Mouse (Mus musculus) limb, embryonic 13.5 days (tissue): ENCODE measurements around the gene Utrn. TPM values are rescaled to one million over a fixed set of nuclear protein-coding genes. Genes with fewer than 3 reads are reported as not detected.
A peak's percentile ranks its signal among the peaks of the same experiment; 100 is the strongest.

Source experiments
- ATAC-seq: fragments of 200-750 bp; cut with Nextera tagmentation; 2 replicates; pipeline ENCODE4 v1.8.0; 2017; ENCODE audit warnings: low read depth, moderate number of reproducible peaks, moderate TSS enrichment; ENCODE audit not compliant: low FRiP score
- H3K27ac ChIP-seq: fragments of 300-500 bp; sonication (generic); 2 replicates; pipeline ENCODE4 v1.5.1; 2015; ENCODE audit warnings: inconsistent platforms, mild to moderate bottlenecking, moderate library complexity
- H3K27me3 ChIP-seq: fragments of 300-500 bp; sonication (generic); 2 replicates; pipeline ENCODE4 v1.6.1; 2015; ENCODE audit warnings: mild to moderate bottlenecking, inconsistent platforms
- H3K36me3 ChIP-seq: fragments of 300-500 bp; sonication (generic); 2 replicates; pipeline ENCODE4 v1.6.1; 2015; ENCODE audit warnings: inconsistent platforms, mild to moderate bottlenecking, moderate library complexity
- H3K4me1 ChIP-seq: fragments of 300-500 bp; sonication (generic); 2 replicates; pipeline ENCODE4 v1.6.1; 2015; ENCODE audit warnings: inconsistent platforms
- H3K4me2 ChIP-seq: fragments of 300-500 bp; sonication (generic); replicated peaks from 2 replicates; pipeline ENCODE4 v1.6.1; 2015; ENCODE audit warnings: inconsistent platforms, mild to moderate bottlenecking, moderate library complexity
- H3K4me3 ChIP-seq: fragments of 300-500 bp; sonication (generic); 2 replicates; pipeline ENCODE4 v1.5.1; 2015; ENCODE audit warnings: moderate library complexity, mild to moderate bottlenecking, inconsistent platforms
- H3K9ac ChIP-seq: fragments of 300-500 bp; sonication (generic); 2 replicates; pipeline ENCODE4 v1.6.1; 2015; ENCODE audit warnings: mild to moderate bottlenecking, inconsistent platforms
- H3K9me3 ChIP-seq: fragments of 300-500 bp; sonication (generic); 2 replicates; pipeline ENCODE4 v1.6.1; 2016; ENCODE audit warnings: inconsistent platforms
- whole genome bisulfite sequencing: fragments of 180-500 bp; shearing (Covaris S2); methylation state at CpG from one replicate; pipeline ENCODE4 v1.1.7; 2015; 5-methylcytosine and 5-hydroxymethylcytosine counted together
- polyA plus RNA-seq: library from polyadenylated mRNA; unstranded; fragments of >200 nt; fragmentation: Nextera tagmentation; extraction: Ambion mirVana; gene quantifications from 2 replicates; pipeline ENCODE4 v1.2.1, GENCODE M21; 2015

The Utrn gene
- polyA plus RNA-seq, 1 experiment from 2014 or later = 89.9 TPM

- Histone ChIP-seq H3K36me3 (no peaks in the 10 kb centered on the region), H3K27me3 (no peaks in the 10 kb centered on the region), H3K4me2 (0 out of 2 replicates have a peak overlapping the region, but pooled peaks have one; percentile 11), H3K4me1 (peaks cover 26% of the 10 kb centered on the region), H3K9me3 (no peaks in the 10 kb centered on the region), H3K27ac (no peak overlapping the region), H3K4me3 (no peak overlapping the region), H3K9ac (no peak overlapping the region)
- no peak for ATAC-seq
- WGBS = 62% methylated on average over 6 of the region's 6 CpGs
These were observed 42.3 kb downstream of the Utrn start for GRCm38 (mm10) chr10:12826760-12827281.

GRCm38 (mm10) chr10:12824386-12824785, 44.8 kb downstream of the Utrn start:
- H3K9me3 ChIP-seq = no peaks in the 10 kb centered on the region
- WGBS = 34% methylated on average over 4 of the region's 4 CpGs

DNA sequence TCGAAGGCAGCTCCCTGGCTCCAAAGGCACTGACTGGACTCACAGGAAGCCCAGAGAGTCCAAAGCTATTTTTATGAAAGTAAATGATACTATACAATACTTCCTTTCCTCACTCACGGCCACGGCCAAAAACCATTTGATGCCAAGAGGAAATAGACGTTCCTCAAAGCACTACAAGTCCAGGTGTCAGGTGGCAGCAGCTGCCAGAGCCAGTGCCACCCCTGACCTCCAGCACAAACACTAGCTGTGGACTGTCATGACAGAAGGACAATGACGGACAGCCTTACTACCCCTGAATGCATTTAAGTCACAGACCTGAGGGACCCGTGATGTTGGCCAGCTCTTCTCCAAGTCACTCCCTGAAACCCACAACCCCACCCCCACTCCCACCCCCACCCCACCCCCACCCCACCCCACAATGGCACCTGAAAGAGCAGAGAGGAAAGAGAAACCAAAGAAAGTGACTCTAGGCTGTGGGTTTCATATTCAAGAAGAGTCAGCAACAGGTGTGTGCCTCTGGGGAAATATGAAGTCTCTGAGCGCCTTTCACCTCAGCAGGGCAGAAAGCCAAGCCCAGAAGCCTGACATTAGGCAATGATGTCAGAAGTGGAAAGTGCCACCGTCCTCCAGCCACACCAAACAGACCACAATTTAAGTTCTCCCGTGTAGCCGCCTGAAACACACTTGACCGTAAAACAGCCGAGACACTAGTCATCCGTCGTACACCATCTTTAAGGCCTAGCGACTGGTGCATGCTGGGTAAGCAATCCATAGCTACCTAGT, 45.5 kb downstream of the Utrn start:
- H3K4me1 ChIP-seq = peaks cover 26% of the 10 kb centered on the region
- H3K27ac ChIP-seq = no peak overlapping the region
- no peaks in the 10 kb centered on the region for H3K9me3 ChIP-seq
- no peak overlapping the region for H3K4me2 ChIP-seq
- WGBS = 56% methylated on average over 15 of the region's 15 CpGs
- no peaks in the 10 kb centered on the region for H3K27me3 ChIP-seq
- no peak for ATAC-seq
- H3K4me3 ChIP-seq = no peak overlapping the region
- no peaks in the 10 kb centered on the region for H3K36me3 ChIP-seq
- H3K9ac ChIP-seq = no peak overlapping the region

More at GRCm38 (mm10) chr10:12824386-12824785, 44.8 kb downstream of the Utrn start:
- Histone ChIP-seq H3K27ac (no peak overlapping the region), H3K4me2 (no peak overlapping the region), H3K9ac (no peak overlapping the region), H3K27me3 (no peaks in the 10 kb centered on the region), H3K4me1 (peaks cover 26% of the 10 kb centered on the region), H3K36me3 (no peaks in the 10 kb centered on the region), H3K4me3 (no peak overlapping the region)
- no peak for ATAC-seq

GRCm38 (mm10) chr10:12820978-12821735, 48.0 kb downstream of the Utrn start:
- Histone ChIP-seq H3K4me2 (no peak overlapping the region), H3K36me3 (no peaks in the 10 kb centered on the region), H3K4me3 (no peak overlapping the region), H3K4me1 (peaks cover 16% of the 10 kb centered on the region), H3K27me3 (no peaks in the 10 kb centered on the region), H3K9ac (no peak overlapping the region), H3K9me3 (no peaks in the 10 kb centered on the region), H3K27ac (no peak overlapping the region)
- ATAC-seq = peak; percentile 52
- 83% methylated on average over 13 of the region's 13 CpGs for WGBS

DNA sequence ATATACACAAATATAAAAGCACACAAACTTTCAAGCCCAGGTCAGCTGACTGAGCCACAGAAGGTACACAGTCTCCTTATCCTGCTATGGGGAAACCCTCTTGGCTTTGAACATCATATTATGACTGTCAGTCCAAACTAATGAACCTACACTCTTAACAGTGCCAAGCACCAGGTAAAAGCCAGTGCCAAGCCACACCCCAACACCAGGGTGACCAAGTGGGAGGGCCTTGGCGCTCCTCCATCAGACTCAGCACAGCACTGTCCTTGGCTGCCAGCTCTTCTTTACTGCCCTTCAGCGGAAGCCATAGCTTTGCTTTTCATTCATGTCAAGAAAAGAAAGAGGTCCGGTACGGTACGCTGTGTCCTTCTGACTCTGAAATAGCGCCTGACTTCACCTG, 51.8 kb downstream of the Utrn start:
- Histone ChIP-seq H3K9me3 (no peaks in the 10 kb centered on the region), H3K36me3 (no peaks in the 10 kb centered on the region), H3K4me3 (no peak overlapping the region), H3K27ac (no peak overlapping the region), H3K4me2 (no peak overlapping the region), H3K4me1 (0 out of 2 replicates have a peak, but pooled peaks cover under 1% of the 10 kb centered on the region), H3K9ac (no peak overlapping the region), H3K27me3 (no peaks in the 10 kb centered on the region)
- ATAC-seq = no peak
- WGBS = 92% methylated on average over 6 of the region's 6 CpGs

DNA sequence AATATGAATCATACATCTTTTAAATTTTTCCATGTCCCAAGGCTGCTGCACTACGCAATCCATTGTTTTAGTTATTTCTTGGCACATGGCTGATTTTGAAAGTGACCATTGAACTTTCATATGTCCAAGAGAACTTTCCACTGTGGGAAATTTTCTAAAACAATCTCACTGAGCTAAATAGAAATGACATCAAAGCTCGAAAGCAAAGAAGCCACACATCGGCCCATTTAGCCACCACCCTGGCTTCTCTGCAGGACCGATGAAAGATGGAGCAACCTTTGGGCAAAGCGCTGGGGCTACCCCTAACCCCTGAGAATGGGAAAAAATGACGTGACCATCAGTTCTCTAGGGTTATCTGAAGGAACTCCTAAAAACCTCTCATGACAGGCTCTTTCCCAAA, 52.6 kb downstream of the Utrn start:
- H3K9me3 ChIP-seq = no peaks in the 10 kb centered on the region
- no peak overlapping the region for H3K4me2 ChIP-seq
- 87% methylated on average over 6 of the region's 6 CpGs for WGBS
- H3K27me3 ChIP-seq = no peaks in the 10 kb centered on the region
- H3K9ac ChIP-seq = no peak overlapping the region
- no peak overlapping the region for H3K27ac ChIP-seq
- ATAC-seq = no peak
- H3K4me3 ChIP-seq = no peak overlapping the region
- no peaks in the 10 kb centered on the region for H3K36me3 ChIP-seq
- H3K4me1 ChIP-seq = peaks cover 4% of the 10 kb centered on the region; the same call in 1 of the 2 replicates

DNA sequence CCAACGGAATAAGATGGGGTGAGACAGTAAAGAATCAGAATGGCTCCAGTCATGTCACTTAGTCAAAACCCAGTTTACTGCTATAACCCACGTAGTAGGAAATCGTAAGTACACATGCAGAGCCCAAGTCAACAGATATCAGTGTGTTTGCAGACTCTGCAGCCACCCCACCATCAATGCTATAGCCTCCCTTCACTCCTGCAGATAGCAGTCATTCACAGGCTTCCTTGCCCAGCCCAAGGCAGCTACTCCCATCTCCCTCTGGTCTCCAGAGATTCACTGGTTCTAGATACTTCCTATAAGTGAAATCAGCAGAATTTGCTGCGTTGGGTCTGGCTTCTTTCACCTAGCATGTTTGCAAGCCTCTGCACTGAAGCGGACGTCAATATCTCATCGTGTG, 54.8 kb downstream of the Utrn start:
- no peak overlapping the region for H3K4me2 ChIP-seq
- no peak overlapping the region for H3K27ac ChIP-seq
- peaks cover 23% of the 10 kb centered on the region for H3K4me1 ChIP-seq
- no peak overlapping the region for H3K9ac ChIP-seq
- ATAC-seq = no peak
- no peak overlapping the region for H3K4me3 ChIP-seq
- H3K36me3 ChIP-seq = no peaks in the 10 kb centered on the region
- no peaks in the 10 kb centered on the region for H3K9me3 ChIP-seq
- no peaks in the 10 kb centered on the region for H3K27me3 ChIP-seq
- 92% methylated on average over 7 of the region's 7 CpGs for WGBS

- Histone ChIP-seq H3K4me3 (no peak overlapping the region), H3K9ac (no peak overlapping the region), H3K4me2 (no peak overlapping the region), H3K36me3 (no peaks in the 10 kb centered on the region), H3K27ac (no peak overlapping the region), H3K9me3 (no peaks in the 10 kb centered on the region), H3K4me1 (peaks cover 28% of the 10 kb centered on the region), H3K27me3 (no peaks in the 10 kb centered on the region)
- 79% methylated on average over 4 of the region's 4 CpGs for WGBS
- no peak for ATAC-seq
These were observed 55.3 kb downstream of the Utrn start for GRCm38 (mm10) chr10:12813881-12814280.

DNA sequence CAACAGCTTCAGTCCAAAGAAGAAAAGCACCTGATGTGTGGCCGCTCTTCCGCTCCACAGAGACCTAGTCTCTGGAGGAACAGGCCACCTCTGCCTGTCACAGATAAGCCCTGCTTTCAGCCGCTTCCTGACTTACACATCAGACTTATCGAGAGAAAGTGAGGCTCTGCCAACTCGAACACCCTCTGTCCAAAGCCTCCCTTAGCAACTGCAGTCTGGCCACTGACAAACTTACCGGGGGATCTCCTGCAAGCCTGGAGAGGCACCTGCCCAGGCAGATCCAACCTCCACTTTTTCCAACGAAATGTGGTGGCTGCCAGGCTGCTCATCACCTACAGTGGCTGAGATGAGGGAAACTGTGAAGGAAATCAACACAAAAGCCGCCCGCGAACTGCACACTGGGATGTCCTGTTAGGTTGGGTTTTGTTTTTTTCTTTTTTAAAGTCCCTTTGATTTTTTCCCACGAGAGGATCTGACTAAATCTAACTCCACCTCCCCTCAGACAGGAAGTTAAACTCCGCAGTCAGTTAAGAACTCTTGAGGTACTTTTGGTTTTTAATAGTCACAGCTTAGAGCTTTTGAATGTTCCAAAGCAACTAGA, 55.9 kb downstream of the Utrn start:
- H3K4me2 ChIP-seq = 0 out of 2 replicates have a peak overlapping the region, but pooled peaks have one; percentile 7
- peaks cover 33% of the 10 kb centered on the region for H3K4me1 ChIP-seq
- no peak overlapping the region; the same call in 1 of the 2 replicates for H3K27ac ChIP-seq
- H3K9ac ChIP-seq = no peak overlapping the region
- no peaks in the 10 kb centered on the region for H3K36me3 ChIP-seq
- no peak overlapping the region for H3K4me3 ChIP-seq
- no peaks in the 10 kb centered on the region for H3K27me3 ChIP-seq
- 72% methylated on average over 12 of the region's 12 CpGs for WGBS
- H3K9me3 ChIP-seq = no peaks in the 10 kb centered on the region
- ATAC-seq = no peak

- no peak overlapping the region for H3K27ac ChIP-seq
- H3K9ac ChIP-seq = no peak overlapping the region
- no peaks in the 10 kb centered on the region for H3K9me3 ChIP-seq
- peaks cover 40% of the 10 kb centered on the region for H3K4me1 ChIP-seq
- ATAC-seq = no peak
- 0 out of 2 replicates have a peak overlapping the region, but pooled peaks have one; percentile 7 for H3K4me2 ChIP-seq
- WGBS = 71% methylated on average over 5 of the region's 5 CpGs
- H3K36me3 ChIP-seq = no peaks in the 10 kb centered on the region
- no peak overlapping the region for H3K4me3 ChIP-seq
- no peaks in the 10 kb centered on the region for H3K27me3 ChIP-seq
These were observed 56.5 kb downstream of the Utrn start for GRCm38 (mm10) chr10:12812680-12813079.

- Histone ChIP-seq H3K27me3 (no peaks in the 10 kb centered on the region), H3K27ac (no peak overlapping the region), H3K9ac (no peak overlapping the region), H3K36me3 (no peaks in the 10 kb centered on the region), H3K4me3 (no peak overlapping the region), H3K9me3 (no peaks in the 10 kb centered on the region), H3K4me1 (peaks cover 47% of the 10 kb centered on the region), H3K4me2 (no peak overlapping the region)
- 89% methylated on average over 2 of the region's 2 CpGs for WGBS
- no peak for ATAC-seq
These were observed 58.3 kb downstream of the Utrn start for GRCm38 (mm10) chr10:12810816-12811215.

GRCm38 (mm10) chr10:12809702-12810101, 59.5 kb downstream of the Utrn start:
- WGBS = 15% methylated on average over 3 of the region's 3 CpGs
- H3K27ac ChIP-seq = no peak overlapping the region
- no peaks in the 10 kb centered on the region for H3K36me3 ChIP-seq
- H3K27me3 ChIP-seq = no peaks in the 10 kb centered on the region
- peaks cover 47% of the 10 kb centered on the region for H3K4me1 ChIP-seq
- no peak overlapping the region for H3K4me2 ChIP-seq
- no peak overlapping the region for H3K4me3 ChIP-seq
- H3K9me3 ChIP-seq = no peaks in the 10 kb centered on the region
- ATAC-seq = no peak; the same call in 1 of the 2 replicates
- no peak overlapping the region for H3K9ac ChIP-seq
